Mouse (Mus musculus): ENCODE results near the gene Slc44a1.

GRCm38 (mm10) chr4:53538600-53538999 lies 98.4 kb downstream of the Slc44a1 start:
- TF ChIP-seq POLR2A (IDR thresholded peaks at IDR 0.05; ENCODE audit: extremely low read depth, insufficient read depth, low read length), result no peak
- no peak for TF ChIP-seq CTCF (IDR thresholded peaks at IDR 0.05; ENCODE audit: low read depth, low read length)
